Mouse (Mus musculus) thymus, adult 2 months (tissue): ENCODE measurements around the gene Phf21a.

Experiments
- CTCF ChIP-seq: fragments of 200-500 bp; IDR thresholded peaks from 2 replicates; pipeline ENCODE4 v1.5.1; 2012; ENCODE audit warnings: mild to moderate bottlenecking, control low read depth, low read length, moderate library complexity, borderline replicate concordance; ENCODE audit not compliant: control insufficient read depth, poor library complexity, insufficient read depth; ENCODE audit errors: extremely low read depth
- POLR2A ChIP-seq: fragments of 200-500 bp; IDR thresholded peaks from 2 replicates; pipeline ENCODE4 v1.6.1; 2012; ENCODE audit warnings: mild to moderate bottlenecking, low read length, control low read depth, moderate library complexity; ENCODE audit not compliant: control insufficient read depth, poor library complexity, insufficient read depth; ENCODE audit errors: extremely low read depth

GRCm38 (mm10) chr2:92225592-92225991 is 132.7 kb downstream of the Phf21a start:
- TF ChIP-seq CTCF (no peak), POLR2A (no peak)
